Mouse (Mus musculus) kidney, embryonic 15.5 days (tissue): ENCODE results near the gene Doxl2. TPM values are rescaled to one million over a fixed set of nuclear protein-coding genes. Genes with fewer than 3 reads are reported as not detected.

Experiments
- polyA plus RNA-seq: library from polyadenylated mRNA; unstranded; fragments of >200 nt; fragmentation: Nextera tagmentation; extraction: Ambion mirVana; gene quantifications from 2 replicates; pipeline ENCODE4 v1.2.1, GENCODE M21; 2015

The Doxl2 gene
- polyA plus RNA-seq, 1 experiment from 2014 or later: not detected

Other genes starting within 250 kb of the Doxl2 start
- gene Gimap1, start 235.9 kb upstream of the Doxl2 start, polyA plus RNA-seq: 32.4 and 33.1 TPM in 2 replicates
- 16.4 and 16.5 TPM in 2 replicates for gene Gimap5, start 228.8 kb upstream of the Doxl2 start, polyA plus RNA-seq
- gene Gimap3, start 204.1 kb upstream of the Doxl2 start, polyA plus RNA-seq: 0.08 TPM in 1 of 2 replicates, not detected in the other
- 148 and 153 TPM in 2 replicates for gene Tmem176a, start 134.0 kb upstream of the Doxl2 start, polyA plus RNA-seq
- gene Tmem176b, start 133.5 kb upstream of the Doxl2 start, polyA plus RNA-seq: 353 and 363 TPM in 2 replicates
- gene Aoc1, start 102.1 kb upstream of the Doxl2 start, polyA plus RNA-seq: 2.6 and 3.4 TPM in 2 replicates
- not detected in 2 replicates for gene 1600015I10Rik, start 45.1 kb upstream of the Doxl2 start, polyA plus RNA-seq
- not detected in 2 replicates for gene Svs1, start 11.9 kb downstream of the Doxl2 start, polyA plus RNA-seq
- gene Gpnmb, start 61.6 kb downstream of the Doxl2 start, polyA plus RNA-seq: 0.38 and 1.1 TPM in 2 replicates
- 77.6 and 79.6 TPM in 2 replicates for gene Malsu1, start 98.8 kb downstream of the Doxl2 start, polyA plus RNA-seq
- gene Igf2bp3, start 240.0 kb downstream of the Doxl2 start, polyA plus RNA-seq: 46.2 and 49.7 TPM in 2 replicates